Mouse (Mus musculus) limb, embryonic 13.5 days (tissue): Measurements from ENCODE around the gene Glo1. TPM values are rescaled to one million over a fixed set of nuclear protein-coding genes. Genes with fewer than 3 reads are reported as not detected.
A peak's percentile ranks its signal among the peaks of the same experiment; 100 is the strongest.

Experiments used
- ATAC-seq: fragments of 200-750 bp; cut with Nextera tagmentation; 2 replicates; pipeline ENCODE4 v1.8.0; 2017; ENCODE audit warnings: low read depth, moderate number of reproducible peaks, moderate TSS enrichment; ENCODE audit not compliant: low FRiP score
- H3K27ac ChIP-seq: fragments of 300-500 bp; sonication (generic); 2 replicates; pipeline ENCODE4 v1.5.1; 2015; ENCODE audit warnings: inconsistent platforms, mild to moderate bottlenecking, moderate library complexity
- H3K27me3 ChIP-seq: fragments of 300-500 bp; sonication (generic); 2 replicates; pipeline ENCODE4 v1.6.1; 2015; ENCODE audit warnings: mild to moderate bottlenecking, inconsistent platforms
- H3K36me3 ChIP-seq: fragments of 300-500 bp; sonication (generic); 2 replicates; pipeline ENCODE4 v1.6.1; 2015; ENCODE audit warnings: inconsistent platforms, mild to moderate bottlenecking, moderate library complexity
- H3K4me1 ChIP-seq: fragments of 300-500 bp; sonication (generic); 2 replicates; pipeline ENCODE4 v1.6.1; 2015; ENCODE audit warnings: inconsistent platforms
- H3K4me2 ChIP-seq: fragments of 300-500 bp; sonication (generic); replicated peaks from 2 replicates; pipeline ENCODE4 v1.6.1; 2015; ENCODE audit warnings: inconsistent platforms, mild to moderate bottlenecking, moderate library complexity
- H3K4me3 ChIP-seq: fragments of 300-500 bp; sonication (generic); 2 replicates; pipeline ENCODE4 v1.5.1; 2015; ENCODE audit warnings: moderate library complexity, mild to moderate bottlenecking, inconsistent platforms
- H3K9ac ChIP-seq: fragments of 300-500 bp; sonication (generic); 2 replicates; pipeline ENCODE4 v1.6.1; 2015; ENCODE audit warnings: mild to moderate bottlenecking, inconsistent platforms
- H3K9me3 ChIP-seq: fragments of 300-500 bp; sonication (generic); 2 replicates; pipeline ENCODE4 v1.6.1; 2016; ENCODE audit warnings: inconsistent platforms
- WGBS: fragments of 180-500 bp; shearing (Covaris S2); methylation state at CpG from one replicate; pipeline ENCODE4 v1.1.7; 2015; 5-methylcytosine and 5-hydroxymethylcytosine counted together
- polyA plus RNA-seq: library from polyadenylated mRNA; unstranded; fragments of >200 nt; fragmentation: Nextera tagmentation; extraction: Ambion mirVana; gene quantifications from 2 replicates; pipeline ENCODE4 v1.2.1, GENCODE M21; 2015

The Glo1 gene
- polyA plus RNA-seq, 1 experiment from 2014 or later = 211 TPM

- peaks cover 40% of the 10 kb centered on the region for H3K4me1 ChIP-seq
- H3K27ac ChIP-seq = no peak overlapping the region
- no peaks in the 10 kb centered on the region for H3K36me3 ChIP-seq
- H3K9ac ChIP-seq = no peak overlapping the region
- ATAC-seq = no peak
- H3K27me3 ChIP-seq = no peaks in the 10 kb centered on the region
- no peak overlapping the region for H3K4me3 ChIP-seq
- no peak overlapping the region for H3K4me2 ChIP-seq
- WGBS = 69% methylated on average over 4 of the region's 4 CpGs
- no peaks in the 10 kb centered on the region for H3K9me3 ChIP-seq
Observed at GRCm38 (mm10) chr17:30553027-30553937, 73.4 kb downstream of the Glo1 start.

- Histone ChIP-seq H3K4me3 (no peak overlapping the region), H3K27me3 (no peaks in the 10 kb centered on the region), H3K9ac (no peak overlapping the region), H3K36me3 (no peaks in the 10 kb centered on the region), H3K4me2 (no peak overlapping the region), H3K9me3 (no peaks in the 10 kb centered on the region), H3K4me1 (peaks cover 37% of the 10 kb centered on the region), H3K27ac (no peak overlapping the region; the same call in 1 of the 2 replicates)
- ATAC-seq = no peak
- WGBS = 16% methylated on average over 1 of the region's 1 CpGs
Observed at GRCm38 (mm10) chr17:30550774-30551107, 75.9 kb downstream of the Glo1 start.

DNA sequence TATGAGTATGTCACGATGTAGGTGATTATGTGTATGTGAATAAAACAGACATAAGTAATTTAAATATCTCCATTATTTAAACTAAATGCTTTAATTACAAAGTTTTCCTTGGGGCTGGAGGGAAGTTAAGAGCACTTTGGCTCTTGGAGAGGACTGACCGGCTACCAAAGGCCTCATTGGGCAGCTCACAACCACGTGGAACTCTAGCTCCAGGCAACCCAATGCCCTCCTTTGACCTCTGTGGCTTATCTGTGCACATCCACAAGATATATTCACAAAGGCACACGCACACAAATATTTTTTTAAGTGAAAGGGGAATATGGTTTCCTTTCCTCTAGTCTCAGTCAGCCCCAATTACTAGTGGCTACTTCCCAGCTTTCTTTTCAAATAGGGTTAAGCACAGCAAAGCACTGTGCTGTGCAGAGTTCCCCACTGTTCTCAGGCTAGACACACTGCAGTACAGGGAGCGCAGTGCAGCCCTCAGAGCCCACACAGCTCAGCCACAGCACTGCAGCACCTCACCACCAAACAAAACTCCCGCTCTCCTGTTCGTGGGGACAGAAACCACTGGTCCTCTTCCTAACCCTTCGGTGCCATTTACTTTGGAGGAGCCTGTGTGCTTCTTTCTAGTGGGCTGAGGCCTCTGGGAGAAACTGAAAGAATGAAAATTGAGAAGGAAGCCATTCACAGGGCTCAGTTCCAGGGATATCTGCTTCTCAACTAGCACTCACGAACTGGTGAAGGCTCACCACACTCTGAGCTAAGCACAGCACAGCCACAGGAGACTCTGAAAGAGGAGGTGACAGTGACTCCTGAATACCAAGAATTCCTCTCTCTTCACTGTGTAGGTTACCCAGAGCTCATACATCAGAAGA lies 76.5 kb downstream of the Glo1 start:
- ATAC-seq = 0 out of 2 replicates have a peak, but pooled peaks have one; percentile 11
- Histone ChIP-seq H3K4me1 (peaks cover 37% of the 10 kb centered on the region), H3K4me2 (peak overlapping the region; percentile 21), H3K27me3 (no peaks in the 10 kb centered on the region), H3K36me3 (no peaks in the 10 kb centered on the region), H3K27ac (peak overlapping the region; percentile 44; the same call in 1 of the 2 replicates), H3K9me3 (no peaks in the 10 kb centered on the region), H3K4me3 (no peak overlapping the region), H3K9ac (no peak overlapping the region)
- WGBS = 56% methylated on average over 9 of the region's 9 CpGs

DNA sequence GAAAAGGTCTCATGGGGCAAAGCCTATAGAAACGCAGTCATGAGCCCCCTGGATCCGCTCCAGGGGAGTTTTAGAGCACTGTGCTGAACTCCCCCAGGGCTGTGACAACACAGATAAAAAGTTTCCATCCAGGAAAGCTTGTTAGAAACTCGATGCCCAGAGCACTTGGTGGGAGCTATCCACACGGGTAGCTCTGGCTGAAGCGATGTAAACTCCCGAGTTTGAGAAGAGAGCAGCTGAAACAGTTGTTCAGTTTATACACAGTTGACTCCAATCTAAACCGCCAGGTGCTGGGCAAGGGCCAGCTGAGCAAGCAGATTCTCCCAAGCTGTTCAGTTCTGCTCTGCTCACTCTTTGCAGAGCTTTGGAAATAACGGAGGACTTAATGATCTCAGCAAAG lies 87.6 kb downstream of the Glo1 start:
- H3K9me3 ChIP-seq = no peaks in the 10 kb centered on the region
- no peaks in the 10 kb centered on the region for H3K36me3 ChIP-seq
- H3K9ac ChIP-seq = 0 out of 2 replicates have a peak overlapping the region, but pooled peaks have one; percentile 31
- WGBS = 23% methylated on average over 8 of the region's 8 CpGs
- no peak overlapping the region for H3K4me3 ChIP-seq
- no peak overlapping the region for H3K27ac ChIP-seq
- peak; percentile 54 for ATAC-seq
- no peak overlapping the region for H3K4me2 ChIP-seq
- peaks cover 31% of the 10 kb centered on the region for H3K4me1 ChIP-seq
- no peaks in the 10 kb centered on the region for H3K27me3 ChIP-seq

GRCm38 (mm10) chr17:30536651-30537050 lies 90.0 kb downstream of the Glo1 start:
- 62% methylated on average over 5 of the region's 5 CpGs for WGBS

More at GRCm38 (mm10) chr17:30536651-30537050, 90.0 kb downstream of the Glo1 start:
- Histone ChIP-seq H3K4me3 (no peak overlapping the region), H3K9me3 (no peaks in the 10 kb centered on the region), H3K4me1 (peaks cover 23% of the 10 kb centered on the region), H3K4me2 (no peak overlapping the region), H3K36me3 (no peaks in the 10 kb centered on the region), H3K27ac (no peak overlapping the region), H3K9ac (no peak overlapping the region), H3K27me3 (no peaks in the 10 kb centered on the region)
- ATAC-seq = no peak

Other genes starting within 250 kb of the Glo1 start
- gene Btbd9, start 50.4 kb downstream of the Glo1 start, polyA plus RNA-seq = 74.3 and 76.1 TPM in 2 replicates
- gene Dnah8, start 2.5 kb downstream of the Glo1 start, polyA plus RNA-seq = 0.72 and 1.1 TPM in 2 replicates